Mouse (Mus musculus): Measurements from ENCODE around the gene Snx11. TPM values are rescaled to one million over a fixed set of nuclear protein-coding genes. Genes with fewer than 3 reads are reported as not detected.

Gene Snx11
- polyA plus RNA-seq, 1 experiment from 2014 or later: 46.7 TPM

GRCm38 (mm10) chr11:96808066-96808465 lies 30.7 kb upstream of the Snx11 start:
- Histone ChIP-seq H3K4me1 (ENCODE audit: control insufficient read depth, insufficient read depth, low read length) (no peaks in the 10 kb centered on the region), H3K4me3 (ENCODE audit: low read depth, low read length) (no peak overlapping the region), H3K27me3 (ENCODE audit: control insufficient read depth, insufficient read depth, low read depth, low read length) (no peaks in the 10 kb centered on the region), H3K9me3 (replicated peaks; ENCODE audit: control insufficient read depth, low read length, poor library complexity, severe bottlenecking) (no peaks in the 10 kb centered on the region), H3K9ac (ENCODE audit: low read depth, low read length) (no peak overlapping the region), H3K27ac (ENCODE audit: low read length) (no peak overlapping the region), H3K36me3 (ENCODE audit: control insufficient read depth, insufficient read depth, low read length) (peaks cover 35% of the 10 kb centered on the region), H3K4me2 (ENCODE audit: low read length) (no peak overlapping the region)
- WGBS: 42% methylated on average over 1 of the region's 1 CpGs
- no peak for ATAC-seq

- Histone ChIP-seq H3K4me2 (ENCODE audit: low read length) (no peak overlapping the region), H3K4me1 (ENCODE audit: control insufficient read depth, insufficient read depth, low read length) (no peaks in the 10 kb centered on the region), H3K9me3 (replicated peaks; ENCODE audit: control insufficient read depth, low read length, poor library complexity, severe bottlenecking) (no peaks in the 10 kb centered on the region), H3K27me3 (ENCODE audit: control insufficient read depth, insufficient read depth, low read depth, low read length) (no peaks in the 10 kb centered on the region), H3K27ac (ENCODE audit: low read length) (no peak overlapping the region), H3K4me3 (ENCODE audit: low read depth, low read length) (no peak overlapping the region), H3K9ac (ENCODE audit: low read depth, low read length) (no peak overlapping the region), H3K36me3 (ENCODE audit: control insufficient read depth, insufficient read depth, low read length) (peaks cover 33% of the 10 kb centered on the region)
- ATAC-seq: no peak
- 93% methylated on average over 5 of the region's 5 CpGs for WGBS
Observed at GRCm38 (mm10) chr11:96805606-96806005, 28.2 kb upstream of the Snx11 start.

GRCm38 (mm10) chr11:96799511-96799910 lies 22.2 kb upstream of the Snx11 start:
- 93% methylated on average over 2 of the region's 2 CpGs for WGBS
- no peak overlapping the region for H3K4me3 ChIP-seq (ENCODE audit: low read depth, low read length)
- peaks cover 18% of the 10 kb centered on the region for H3K36me3 ChIP-seq (ENCODE audit: control insufficient read depth, insufficient read depth, low read length)
- ATAC-seq: no peak
- no peaks in the 10 kb centered on the region for H3K4me1 ChIP-seq (ENCODE audit: control insufficient read depth, insufficient read depth, low read length)
- no peaks in the 10 kb centered on the region for H3K27me3 ChIP-seq (ENCODE audit: control insufficient read depth, insufficient read depth, low read depth, low read length)
- no peak overlapping the region for H3K4me2 ChIP-seq (ENCODE audit: low read length)
- no peaks in the 10 kb centered on the region for H3K9me3 ChIP-seq (replicated peaks; ENCODE audit: control insufficient read depth, low read length, poor library complexity, severe bottlenecking)
- H3K9ac ChIP-seq (ENCODE audit: low read depth, low read length): no peak overlapping the region
- H3K27ac ChIP-seq (ENCODE audit: low read length): no peak overlapping the region

GRCm38 (mm10) chr11:96796586-96796985 lies 19.2 kb upstream of the Snx11 start:
- Histone ChIP-seq H3K36me3 (ENCODE audit: control insufficient read depth, insufficient read depth, low read length) (peaks cover 13% of the 10 kb centered on the region; the same call in 1 of the 2 replicates), H3K4me2 (ENCODE audit: low read length) (no peak overlapping the region), H3K9me3 (replicated peaks; ENCODE audit: control insufficient read depth, low read length, poor library complexity, severe bottlenecking) (no peaks in the 10 kb centered on the region), H3K4me1 (ENCODE audit: control insufficient read depth, insufficient read depth, low read length) (peaks cover 20% of the 10 kb centered on the region), H3K9ac (ENCODE audit: low read depth, low read length) (no peak overlapping the region), H3K4me3 (ENCODE audit: low read depth, low read length) (no peak overlapping the region), H3K27me3 (ENCODE audit: control insufficient read depth, insufficient read depth, low read depth, low read length) (no peaks in the 10 kb centered on the region), H3K27ac (ENCODE audit: low read length) (no peak overlapping the region)
- ATAC-seq: no peak
- 67% methylated on average over 1 of the region's 1 CpGs for WGBS

GRCm38 (mm10) chr11:96796081-96796480 lies 18.7 kb upstream of the Snx11 start:
- Histone ChIP-seq H3K27me3 (ENCODE audit: control insufficient read depth, insufficient read depth, low read depth, low read length) (no peaks in the 10 kb centered on the region), H3K4me2 (ENCODE audit: low read length) (no peak overlapping the region), H3K9ac (ENCODE audit: low read depth, low read length) (no peak overlapping the region), H3K4me3 (ENCODE audit: low read depth, low read length) (no peak overlapping the region), H3K4me1 (ENCODE audit: control insufficient read depth, insufficient read depth, low read length) (peaks cover 23% of the 10 kb centered on the region), H3K36me3 (ENCODE audit: control insufficient read depth, insufficient read depth, low read length) (peaks cover 9% of the 10 kb centered on the region; the same call in 1 of the 2 replicates), H3K9me3 (replicated peaks; ENCODE audit: control insufficient read depth, low read length, poor library complexity, severe bottlenecking) (no peaks in the 10 kb centered on the region), H3K27ac (ENCODE audit: low read length) (no peak overlapping the region)
- ATAC-seq: no peak
- 100% methylated on average over 2 of the region's 2 CpGs for WGBS

- Histone ChIP-seq H3K4me2 (ENCODE audit: low read length) (no peak overlapping the region), H3K27ac (ENCODE audit: low read length) (no peak overlapping the region), H3K9ac (ENCODE audit: low read depth, low read length) (no peak overlapping the region), H3K9me3 (replicated peaks; ENCODE audit: control insufficient read depth, low read length, poor library complexity, severe bottlenecking) (no peaks in the 10 kb centered on the region), H3K27me3 (ENCODE audit: control insufficient read depth, insufficient read depth, low read depth, low read length) (no peaks in the 10 kb centered on the region), H3K4me1 (ENCODE audit: control insufficient read depth, insufficient read depth, low read length) (peaks cover 29% of the 10 kb centered on the region), H3K36me3 (ENCODE audit: control insufficient read depth, insufficient read depth, low read length) (peaks cover 6% of the 10 kb centered on the region; the same call in 1 of the 2 replicates), H3K4me3 (ENCODE audit: low read depth, low read length) (no peak overlapping the region)
- ATAC-seq: no peak
- 98% methylated on average over 13 of the region's 13 CpGs for WGBS
Observed at GRCm38 (mm10) chr11:96795491-96795890, 18.1 kb upstream of the Snx11 start.

GRCm38 (mm10) chr11:96790681-96791080 lies 13.3 kb upstream of the Snx11 start:
- Histone ChIP-seq H3K9me3 (replicated peaks; ENCODE audit: control insufficient read depth, low read length, poor library complexity, severe bottlenecking) (no peaks in the 10 kb centered on the region), H3K4me2 (ENCODE audit: low read length) (peak overlapping the region; percentile 94), H3K27ac (ENCODE audit: low read length) (no peak overlapping the region), H3K9ac (ENCODE audit: low read depth, low read length) (no peak overlapping the region), H3K36me3 (ENCODE audit: control insufficient read depth, insufficient read depth, low read length) (peaks cover 4% of the 10 kb centered on the region; the same call in 1 of the 2 replicates), H3K4me1 (ENCODE audit: control insufficient read depth, insufficient read depth, low read length) (peaks cover 37% of the 10 kb centered on the region), H3K4me3 (ENCODE audit: low read depth, low read length) (no peak overlapping the region), H3K27me3 (ENCODE audit: control insufficient read depth, insufficient read depth, low read depth, low read length) (no peaks in the 10 kb centered on the region)
- no peak for ATAC-seq
- 4% methylated on average over 1 of the region's 1 CpGs for WGBS

- H3K36me3 ChIP-seq (ENCODE audit: control insufficient read depth, insufficient read depth, low read length): no peaks in the 10 kb centered on the region
- H3K27me3 ChIP-seq (ENCODE audit: control insufficient read depth, insufficient read depth, low read depth, low read length): no peaks in the 10 kb centered on the region
- peak overlapping the region; percentile 93 for H3K9ac ChIP-seq (ENCODE audit: low read depth, low read length)
- peaks cover 37% of the 10 kb centered on the region for H3K4me1 ChIP-seq (ENCODE audit: control insufficient read depth, insufficient read depth, low read length)
- H3K4me2 ChIP-seq (ENCODE audit: low read length): peak overlapping the region; percentile 94
- 4% methylated on average over 5 of the region's 5 CpGs for WGBS
- peak overlapping the region; percentile 98 for H3K4me3 ChIP-seq (ENCODE audit: low read depth, low read length)
- H3K9me3 ChIP-seq (replicated peaks; ENCODE audit: control insufficient read depth, low read length, poor library complexity, severe bottlenecking): no peaks in the 10 kb centered on the region
- H3K27ac ChIP-seq (ENCODE audit: low read length): no peak overlapping the region
- ATAC-seq: no peak
Observed at GRCm38 (mm10) chr11:96789990-96790389, 12.6 kb upstream of the Snx11 start.

GRCm38 (mm10) chr11:96788871-96789795 lies 11.8 kb upstream of the Snx11 start, which contains the start of gene Cbx1:
Gene Cbx1 (plus strand): TSS chr11:96789127.
- peak within 1 kb of the TSS; percentile 98 for H3K4me3 ChIP-seq (ENCODE audit: low read depth, low read length)
- ATAC-seq: peak; percentile 98
- no peaks in the 10 kb centered on the region for H3K27me3 ChIP-seq (ENCODE audit: control insufficient read depth, insufficient read depth, low read depth, low read length)
- H3K9me3 ChIP-seq (replicated peaks; ENCODE audit: control insufficient read depth, low read length, poor library complexity, severe bottlenecking): no peaks in the 10 kb centered on the region
- H3K4me2 ChIP-seq (ENCODE audit: low read length): peak within 1 kb of the TSS; percentile 94
- H3K36me3 ChIP-seq (ENCODE audit: control insufficient read depth, insufficient read depth, low read length): no peaks in the 10 kb centered on the region
- peaks cover 37% of the 10 kb centered on the region for H3K4me1 ChIP-seq (ENCODE audit: control insufficient read depth, insufficient read depth, low read length)
- peak within 1 kb of the TSS; percentile 93 for H3K9ac ChIP-seq (ENCODE audit: low read depth, low read length)
- peak within 1 kb of the TSS; percentile 95 for H3K27ac ChIP-seq (ENCODE audit: low read length)
- 1% methylated on average over 85 of the region's 93 CpGs for WGBS

Data from midbrain, embryonic 16.5 days (tissue).